Mouse (Mus musculus): ENCODE measurements at regions not wholly inside any gene's neighbourhood (a gene's known extent, or its start where the extent isn't known, plus 50 kb on each side); places are given as distances from the start of the nearest gene placed in this dataset.

GRCm38 (mm10) chr2:137207846-137208245, 91.4 kb upstream of the Jag1 start:
- H3K9ac ChIP-seq (ENCODE audit: low read depth, poor library complexity, severe bottlenecking): no peak overlapping the region
- no peaks in the 10 kb centered on the region for H3K9me3 ChIP-seq (replicated peaks; ENCODE audit: control insufficient read depth, insufficient read depth, low read length, poor library complexity, severe bottlenecking)
- H3K27ac ChIP-seq (ENCODE audit: insufficient read depth, low read length): no peak overlapping the region
- H3K27me3 ChIP-seq (ENCODE audit: control insufficient read depth, insufficient read depth, low read length, poor library complexity, severe bottlenecking): no peaks in the 10 kb centered on the region
- TF ChIP-seq POLR2A (IDR thresholded peaks at IDR 0.05; ENCODE audit: insufficient read depth, low read length) (no peak), EP300 (IDR thresholded peaks at IDR 0.05; ENCODE audit: insufficient read depth, low read depth, low read length) (no peak), CTCF (IDR thresholded peaks at IDR 0.05; ENCODE audit: low read depth, low read length) (no peak)
- no peak overlapping the region for H3K4me3 ChIP-seq (ENCODE audit: low read depth, low read length)
- no peaks in the 10 kb centered on the region for H3K4me1 ChIP-seq (ENCODE audit: control insufficient read depth, insufficient read depth, low read length)
- no peaks in the 10 kb centered on the region for H3K36me3 ChIP-seq (ENCODE audit: control insufficient read depth, insufficient read depth, low read length, poor library complexity, severe bottlenecking)

- no peak overlapping the region for H3K9ac ChIP-seq (ENCODE audit: low read depth, poor library complexity, severe bottlenecking)
- no peaks in the 10 kb centered on the region for H3K27me3 ChIP-seq (ENCODE audit: control insufficient read depth, insufficient read depth, low read length, poor library complexity, severe bottlenecking)
- H3K27ac ChIP-seq (ENCODE audit: insufficient read depth, low read length): no peak overlapping the region
- no peaks in the 10 kb centered on the region for H3K4me1 ChIP-seq (ENCODE audit: control insufficient read depth, insufficient read depth, low read length)
- H3K4me3 ChIP-seq (ENCODE audit: low read depth, low read length): no peak overlapping the region
- H3K9me3 ChIP-seq (replicated peaks; ENCODE audit: control insufficient read depth, insufficient read depth, low read length, poor library complexity, severe bottlenecking): no peaks in the 10 kb centered on the region
- no peaks in the 10 kb centered on the region for H3K36me3 ChIP-seq (ENCODE audit: control insufficient read depth, insufficient read depth, low read length, poor library complexity, severe bottlenecking)
- TF ChIP-seq CTCF (IDR thresholded peaks at IDR 0.05; ENCODE audit: low read depth, low read length) (no peak), EP300 (IDR thresholded peaks at IDR 0.05; ENCODE audit: insufficient read depth, low read depth, low read length) (no peak), POLR2A (IDR thresholded peaks at IDR 0.05; ENCODE audit: insufficient read depth, low read length) (no peak)
Measured at GRCm38 (mm10) chr2:137204274-137204850, 87.9 kb upstream of the Jag1 start.

GRCm38 (mm10) chr2:137200101-137200500, 83.7 kb upstream of the Jag1 start:
- Histone ChIP-seq H3K36me3 (ENCODE audit: control insufficient read depth, insufficient read depth, low read length, poor library complexity, severe bottlenecking) (no peaks in the 10 kb centered on the region), H3K27ac (ENCODE audit: insufficient read depth, low read length) (no peak overlapping the region), H3K27me3 (ENCODE audit: control insufficient read depth, insufficient read depth, low read length, poor library complexity, severe bottlenecking) (no peaks in the 10 kb centered on the region), H3K4me1 (ENCODE audit: control insufficient read depth, insufficient read depth, low read length) (no peaks in the 10 kb centered on the region), H3K9me3 (replicated peaks; ENCODE audit: control insufficient read depth, insufficient read depth, low read length, poor library complexity, severe bottlenecking) (no peaks in the 10 kb centered on the region), H3K4me3 (ENCODE audit: low read depth, low read length) (no peak overlapping the region), H3K9ac (ENCODE audit: low read depth, poor library complexity, severe bottlenecking) (no peak overlapping the region)
- TF ChIP-seq EP300 (IDR thresholded peaks at IDR 0.05; ENCODE audit: insufficient read depth, low read depth, low read length) (no peak), CTCF (IDR thresholded peaks at IDR 0.05; ENCODE audit: low read depth, low read length) (no peak), POLR2A (IDR thresholded peaks at IDR 0.05; ENCODE audit: insufficient read depth, low read length) (no peak)

GRCm38 (mm10) chr2:137192183-137192582, 75.7 kb upstream of the Jag1 start:
- no peak overlapping the region for H3K9ac ChIP-seq (ENCODE audit: low read depth, poor library complexity, severe bottlenecking)
- H3K27ac ChIP-seq (ENCODE audit: insufficient read depth, low read length): no peak overlapping the region
- no peaks in the 10 kb centered on the region for H3K36me3 ChIP-seq (ENCODE audit: control insufficient read depth, insufficient read depth, low read length, poor library complexity, severe bottlenecking)
- TF ChIP-seq CTCF (IDR thresholded peaks at IDR 0.05; ENCODE audit: low read depth, low read length): no peak
- no peaks in the 10 kb centered on the region for H3K9me3 ChIP-seq (replicated peaks; ENCODE audit: control insufficient read depth, insufficient read depth, low read length, poor library complexity, severe bottlenecking)
- H3K27me3 ChIP-seq (ENCODE audit: control insufficient read depth, insufficient read depth, low read length, poor library complexity, severe bottlenecking): no peaks in the 10 kb centered on the region
- no peak overlapping the region for H3K4me3 ChIP-seq (ENCODE audit: low read depth, low read length)
- H3K4me1 ChIP-seq (ENCODE audit: control insufficient read depth, insufficient read depth, low read length): no peaks in the 10 kb centered on the region

- no peak overlapping the region for H3K27ac ChIP-seq (ENCODE audit: insufficient read depth, low read length)
- H3K4me3 ChIP-seq (ENCODE audit: low read depth, low read length): no peak overlapping the region
- no peaks in the 10 kb centered on the region for H3K9me3 ChIP-seq (replicated peaks; ENCODE audit: control insufficient read depth, insufficient read depth, low read length, poor library complexity, severe bottlenecking)
- no peaks in the 10 kb centered on the region for H3K27me3 ChIP-seq (ENCODE audit: control insufficient read depth, insufficient read depth, low read length, poor library complexity, severe bottlenecking)
- H3K9ac ChIP-seq (ENCODE audit: low read depth, poor library complexity, severe bottlenecking): no peak overlapping the region
- no peaks in the 10 kb centered on the region for H3K4me1 ChIP-seq (ENCODE audit: control insufficient read depth, insufficient read depth, low read length)
- TF ChIP-seq EP300 (IDR thresholded peaks at IDR 0.05; ENCODE audit: insufficient read depth, low read depth, low read length) (no peak), CTCF (IDR thresholded peaks at IDR 0.05; ENCODE audit: low read depth, low read length) (no peak), POLR2A (IDR thresholded peaks at IDR 0.05; ENCODE audit: insufficient read depth, low read length) (no peak)
- H3K36me3 ChIP-seq (ENCODE audit: control insufficient read depth, insufficient read depth, low read length, poor library complexity, severe bottlenecking): no peaks in the 10 kb centered on the region
Measured at GRCm38 (mm10) chr2:137169176-137169575, 52.7 kb upstream of the Jag1 start.

- Histone ChIP-seq H3K9ac (ENCODE audit: low read depth, poor library complexity, severe bottlenecking) (no peak overlapping the region), H3K27me3 (ENCODE audit: control insufficient read depth, insufficient read depth, low read length, poor library complexity, severe bottlenecking) (no peaks in the 10 kb centered on the region), H3K4me3 (ENCODE audit: low read depth, low read length) (no peak overlapping the region), H3K36me3 (ENCODE audit: control insufficient read depth, insufficient read depth, low read length, poor library complexity, severe bottlenecking) (no peaks in the 10 kb centered on the region), H3K27ac (ENCODE audit: insufficient read depth, low read length) (no peak overlapping the region), H3K9me3 (replicated peaks; ENCODE audit: control insufficient read depth, insufficient read depth, low read length, poor library complexity, severe bottlenecking) (no peaks in the 10 kb centered on the region), H3K4me1 (ENCODE audit: control insufficient read depth, insufficient read depth, low read length) (no peaks in the 10 kb centered on the region)
- TF ChIP-seq POLR2A (IDR thresholded peaks at IDR 0.05; ENCODE audit: insufficient read depth, low read length) (no peak), EP300 (IDR thresholded peaks at IDR 0.05; ENCODE audit: insufficient read depth, low read depth, low read length) (no peak), CTCF (IDR thresholded peaks at IDR 0.05; ENCODE audit: low read depth, low read length) (no peak)
Measured at GRCm38 (mm10) chr2:137168626-137169025, 52.2 kb upstream of the Jag1 start.
